Mouse (Mus musculus) myocyte (in vitro differentiated cells): ENCODE results near the gene Prrc2b.

Experiments used
- CEBPB ChIP-seq: IDR thresholded peaks from 2 replicates; pipeline ENCODE4 v1.6.1; 2011; ENCODE audit warnings: mild to moderate bottlenecking, moderate library complexity; ENCODE audit not compliant: poor library complexity, insufficient read depth, severe bottlenecking
- E2F4 ChIP-seq: IDR thresholded peaks from one replicate; pipeline ENCODE4 v1.6.1; 2011; ENCODE audit warnings: mild to moderate bottlenecking, control low read depth, moderate library complexity; ENCODE audit not compliant: insufficient read depth
- MAX ChIP-seq: IDR thresholded peaks from one replicate; pipeline ENCODE4 v1.6.1; 2011; ENCODE audit warnings: low read depth, mild to moderate bottlenecking, control low read depth
- MYOG ChIP-seq, 3 experiments: IDR thresholded peaks; one replicate each; pipeline ENCODE4 v1.6.1; 2011; ENCODE audit warnings: control low read depth in 2 of 3, low read depth in 2 of 3, mild to moderate bottlenecking in 2 of 3; ENCODE audit not compliant: insufficient read length in 2 of 3, control insufficient read depth in 1 of 3, insufficient read depth in 1 of 3
- POLR2A ChIP-seq: IDR thresholded peaks from one replicate; pipeline ENCODE4 v1.6.1; 2011; ENCODE audit warnings: low read depth, mild to moderate bottlenecking, control low read depth, moderate library complexity; ENCODE audit not compliant: insufficient read length
- POLR2AphosphoS2 ChIP-seq: IDR thresholded peaks from one replicate; pipeline ENCODE4 v1.6.1; 2011; ENCODE audit warnings: low read depth, control low read depth; ENCODE audit not compliant: insufficient read length
- SRF ChIP-seq: IDR thresholded peaks from one replicate; pipeline ENCODE4 v1.6.1; 2011; ENCODE audit warnings: low read depth; ENCODE audit not compliant: control insufficient read depth, insufficient read length
- TCF12 ChIP-seq: IDR thresholded peaks from one replicate; pipeline ENCODE4 v1.6.1; 2011; ENCODE audit warnings: mild to moderate bottlenecking, control low read depth; ENCODE audit not compliant: poor library complexity, insufficient read depth, severe bottlenecking

- TF ChIP-seq E2F4 (no peak), MYOG (IDR thresholded peaks at IDR 0.05; ENCODE audit: control insufficient read depth in 1 of 3, insufficient read depth in 1 of 3, insufficient read length in 2 of 3, low read depth in 2 of 3) (no peak), SRF (no peak), CEBPB (no peak), POLR2A (no peak), TCF12 (no peak), POLR2AphosphoS2 (no peak), MAX (no peak)
Measured at GRCm38 (mm10) chr2:32171658-32172433, 21.0 kb downstream of the Prrc2b start.
